7 mouse cellular contexts compared by ENCODE assay signal in genomic region chr5:116288849-116289570, GRCm38 (mm10). TPM values are rescaled to one million over a fixed set of nuclear protein-coding genes. Genes with fewer than 3 reads are reported as not detected.
DNase-seq lines count a peak whose midpoint lies in the region; ATAC-seq lines count a peak whose summit lies in the region.

Gene Ccdc60, minus strand, starts transcription at chr5:116288985.

- peak within 1 kb of the TSS; percentile 44; the same call in 1 of the 2 replicates for H3K27ac ChIP-seq in embryonic facial prominence, embryonic 10.5 days (replicated peaks)
- no peak within 1 kb of the TSS for H3K27ac ChIP-seq in hindbrain, embryonic 15.5 days (replicated peaks)
- no peak within 1 kb of the TSS for H3K27ac ChIP-seq in liver, embryonic 16.5 days (ENCODE audit: low read length)
- no peak within 1 kb of the TSS for H3K27ac ChIP-seq in neural tube, embryonic 15.5 days (replicated peaks)

- peak within 1 kb of the TSS; percentile 38 for H3K4me2 ChIP-seq in hindbrain, embryonic 15.5 days
- peak within 1 kb of the TSS; percentile 19 for H3K4me2 ChIP-seq in liver, embryonic 16.5 days (ENCODE audit: low read depth, low read length)
- H3K4me2 ChIP-seq in neural tube, embryonic 15.5 days, result peak within 1 kb of the TSS; percentile 39

- peaks cover 5% of the 10 kb centered on the region for H3K27me3 ChIP-seq in embryonic facial prominence, embryonic 10.5 days (replicated peaks; ENCODE audit: low read depth, poor library complexity, severe bottlenecking)
- H3K27me3 ChIP-seq in hindbrain, embryonic 15.5 days, result no peaks in the 10 kb centered on the region
- no peaks in the 10 kb centered on the region; the same call in 1 of the 2 replicates for H3K27me3 ChIP-seq in liver, embryonic 16.5 days (ENCODE audit: control insufficient read depth, insufficient read depth, low read depth, low read length)
- no peaks in the 10 kb centered on the region; the same call in 1 of the 2 replicates for H3K27me3 ChIP-seq in neural tube, embryonic 15.5 days (replicated peaks)

- H3K36me3 ChIP-seq in embryonic facial prominence, embryonic 10.5 days (replicated peaks), result no peaks in the 10 kb centered on the region
- no peaks in the 10 kb centered on the region for H3K36me3 ChIP-seq in hindbrain, embryonic 15.5 days
- H3K36me3 ChIP-seq in liver, embryonic 16.5 days (ENCODE audit: control insufficient read depth, insufficient read depth), result no peaks in the 10 kb centered on the region
- H3K36me3 ChIP-seq in neural tube, embryonic 15.5 days, result no peaks in the 10 kb centered on the region

- no peak within 1 kb of the TSS for H3K9ac ChIP-seq in hindbrain, embryonic 15.5 days
- H3K9ac ChIP-seq in liver, embryonic 16.5 days (ENCODE audit: low read depth, low read length), result no peak within 1 kb of the TSS
- H3K9ac ChIP-seq in neural tube, embryonic 15.5 days (replicated peaks), result no peak within 1 kb of the TSS

- peaks cover 33% of the 10 kb centered on the region for H3K4me1 ChIP-seq in embryonic facial prominence, embryonic 10.5 days
- H3K4me1 ChIP-seq in hindbrain, embryonic 15.5 days (replicated peaks), result peaks cover 27% of the 10 kb centered on the region
- no peaks in the 10 kb centered on the region for H3K4me1 ChIP-seq in liver, embryonic 16.5 days (ENCODE audit: control insufficient read depth, low read depth, low read length)
- peaks cover 33% of the 10 kb centered on the region for H3K4me1 ChIP-seq in neural tube, embryonic 15.5 days

- peak; percentile 22 for DNase-seq in adrenal gland, postnatal 25 days
- peak; percentile 85 for DNase-seq in embryonic facial prominence, embryonic 10.5 days (ENCODE audit: low spot score)
- no peak for DNase-seq in frontal cortex, adult 2 months (ENCODE audit: extremely low spot score in 1 of 2, low spot score in 1 of 2)
- no peak for DNase-seq in gastrocnemius, postnatal 25 days

- no peaks in the 10 kb centered on the region for H3K9me3 ChIP-seq in embryonic facial prominence, embryonic 10.5 days
- H3K9me3 ChIP-seq in hindbrain, embryonic 15.5 days, result no peaks in the 10 kb centered on the region
- no peaks in the 10 kb centered on the region for H3K9me3 ChIP-seq in liver, embryonic 16.5 days (replicated peaks; ENCODE audit: control insufficient read depth, low read length)
- H3K9me3 ChIP-seq in neural tube, embryonic 15.5 days (replicated peaks), result no peaks in the 10 kb centered on the region

- 5% methylated on average over 28 of the region's 28 CpGs for WGBS in embryonic facial prominence, embryonic 10.5 days
- 5% methylated on average over 28 of the region's 28 CpGs for WGBS in hindbrain, embryonic 15.5 days
- 3% methylated on average over 28 of the region's 28 CpGs for WGBS in liver, embryonic 16.5 days (ENCODE audit: insufficient replicate concordance)
- 5% methylated on average over 28 of the region's 28 CpGs for WGBS in neural tube, embryonic 15.5 days

- peak within 1 kb of the TSS; percentile 45 for H3K4me3 ChIP-seq in embryonic facial prominence, embryonic 10.5 days
- H3K4me3 ChIP-seq in hindbrain, embryonic 15.5 days, result no peak within 1 kb of the TSS
- H3K4me3 ChIP-seq in liver, embryonic 16.5 days (ENCODE audit: low read depth, low read length), result no peak within 1 kb of the TSS
- 0 out of 2 replicates have a peak within 1 kb of the TSS, but pooled peaks have one; percentile 9 for H3K4me3 ChIP-seq in neural tube, embryonic 15.5 days (replicated peaks)

- peak; percentile 55 for ATAC-seq in hindbrain, embryonic 15.5 days (ENCODE audit: low FRiP score, low read depth)
- ATAC-seq in liver, embryonic 16.5 days (ENCODE audit: low read depth), result no peak
- peak; percentile 57; the same call in 1 of the 2 replicates for ATAC-seq in neural tube, embryonic 15.5 days (ENCODE audit: low FRiP score)

RNA-seq across cellular contexts. Expression of gene Ccdc60, which starts in this region (rescaled TPM):
- not detected in 2 replicates for total RNA-seq in adrenal gland, postnatal 25 days (2021)
- polyA plus RNA-seq in embryonic facial prominence, embryonic 10.5 days (2016; fragmentation: Nextera tagmentation; extraction: Ambion mirVana), result 0.59 and 0.60 TPM in 2 replicates
- 2.5 and 2.8 TPM in 2 replicates for polyA plus RNA-seq in hindbrain, embryonic 15.5 days (2015; fragmentation: Nextera tagmentation; extraction: Ambion mirVana)
- polyA plus RNA-seq in liver, embryonic 16.5 days (2015; fragmentation: Nextera tagmentation; extraction: Ambion mirVana), result not detected in 2 replicates
- polyA plus RNA-seq in neural tube, embryonic 15.5 days (2015; fragmentation: Nextera tagmentation; extraction: Ambion mirVana), result 1.3 and 1.4 TPM in 2 replicates
- 0.60 and 0.67 TPM in 2 replicates for polyA plus RNA-seq in frontal cortex, adult 2 months (2012; rRNA removed)
- total RNA-seq in gastrocnemius, postnatal 25 days (2021), result not detected

Comparison
In these comparisons a context has a peak if more than half of its experiments do, and no peak if none do; other contexts are left out.
1. Peak in DNase-seq in adrenal gland, postnatal 25 days; RNA of the gene not detected or under 1 TPM.
2. Peak in DNase-seq, H3K4me3 ChIP-seq and H3K27ac ChIP-seq in embryonic facial prominence, embryonic 10.5 days; RNA of the gene not detected or under 1 TPM.